Mouse (Mus musculus): ENCODE data around the gene Gm42688. TPM values are rescaled to one million over a fixed set of nuclear protein-coding genes. Genes with fewer than 3 reads are reported as not detected.

Gm42688 gene
- polyA plus RNA-seq, 1 experiment from 2014 or later, result 2.3 TPM

DNA sequence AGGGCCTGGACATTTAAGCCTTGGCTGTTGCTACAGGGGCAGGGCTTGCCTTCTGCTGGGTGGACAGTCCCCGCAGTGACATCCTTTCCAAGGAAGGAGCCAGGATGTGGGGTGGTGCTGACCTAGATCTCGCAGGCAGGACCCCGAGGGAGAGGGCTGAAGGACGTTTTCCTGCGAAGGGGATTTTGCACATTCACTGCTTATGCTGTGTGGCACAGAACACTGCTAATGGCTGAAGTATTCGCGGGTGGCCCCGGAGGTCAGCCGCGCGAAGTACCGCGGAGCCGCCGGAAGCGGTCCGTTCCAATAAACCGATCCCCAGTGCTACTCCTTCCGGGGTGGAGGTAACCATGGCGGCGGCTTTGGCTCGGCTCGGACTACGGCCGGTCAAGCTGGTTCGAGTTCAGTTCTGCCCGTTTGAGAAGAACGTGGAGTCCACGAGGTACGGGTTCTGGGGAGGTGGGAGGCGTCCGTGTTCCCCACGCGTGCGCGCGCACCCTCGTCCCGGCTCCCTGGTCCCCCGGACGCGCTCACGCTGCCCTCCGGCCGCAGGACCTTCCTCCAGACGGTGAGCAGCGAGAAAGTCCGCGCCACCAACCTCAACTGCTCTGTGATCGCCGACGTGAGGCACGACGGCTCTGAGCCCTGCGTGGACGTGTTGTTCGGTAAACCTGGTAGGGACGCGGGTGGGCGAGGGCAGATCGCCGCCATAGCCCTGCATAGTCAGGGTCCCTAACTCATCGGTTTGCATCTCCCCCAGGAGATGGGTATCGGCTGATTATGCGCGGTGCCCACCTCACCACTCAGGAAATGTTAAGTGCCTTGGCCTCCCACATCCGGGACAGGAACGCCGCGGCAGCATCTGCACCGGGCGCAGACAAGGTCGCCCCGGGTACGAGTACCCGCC is 7.6 kb downstream of the Gm42688 start, which contains the start of gene Mrpl53:
TSS of gene Mrpl53 (plus strand) at position 279 of the 907 bp plus-strand sequence.
- WGBS, result under 1% methylated on average over 69 of the region's 76 CpGs
- Histone ChIP-seq H3K4me1 (peaks cover 27% of the 10 kb centered on the region), H3K4me2 (peak within 1 kb of the TSS; percentile 93), H3K27me3 (no peaks in the 10 kb centered on the region), H3K9me3 (replicated peaks) (no peaks in the 10 kb centered on the region), H3K27ac (peak within 1 kb of the TSS; percentile 71), H3K9ac (peak within 1 kb of the TSS; percentile 96), H3K36me3 (ENCODE audit: poor library complexity, severe bottlenecking) (peaks cover 15% of the 10 kb centered on the region; the same call in 1 of the 2 replicates), H3K4me3 (peak within 1 kb of the TSS; percentile 94)
- ATAC-seq, result peak; percentile 85

GRCm38 (mm10) chr6:83111510-83112136 is 10.2 kb downstream of the Gm42688 start:
- Histone ChIP-seq H3K27me3 (no peaks in the 10 kb centered on the region), H3K36me3 (ENCODE audit: poor library complexity, severe bottlenecking) (peaks cover 8% of the 10 kb centered on the region; the same call in 1 of the 2 replicates), H3K4me3 (no peak overlapping the region), H3K9ac (no peak overlapping the region), H3K9me3 (replicated peaks) (no peaks in the 10 kb centered on the region), H3K4me2 (no peak overlapping the region), H3K27ac (no peak overlapping the region), H3K4me1 (peaks cover 45% of the 10 kb centered on the region)
- 88% methylated on average over 4 of the region's 4 CpGs for WGBS
- no peak for ATAC-seq

DNA sequence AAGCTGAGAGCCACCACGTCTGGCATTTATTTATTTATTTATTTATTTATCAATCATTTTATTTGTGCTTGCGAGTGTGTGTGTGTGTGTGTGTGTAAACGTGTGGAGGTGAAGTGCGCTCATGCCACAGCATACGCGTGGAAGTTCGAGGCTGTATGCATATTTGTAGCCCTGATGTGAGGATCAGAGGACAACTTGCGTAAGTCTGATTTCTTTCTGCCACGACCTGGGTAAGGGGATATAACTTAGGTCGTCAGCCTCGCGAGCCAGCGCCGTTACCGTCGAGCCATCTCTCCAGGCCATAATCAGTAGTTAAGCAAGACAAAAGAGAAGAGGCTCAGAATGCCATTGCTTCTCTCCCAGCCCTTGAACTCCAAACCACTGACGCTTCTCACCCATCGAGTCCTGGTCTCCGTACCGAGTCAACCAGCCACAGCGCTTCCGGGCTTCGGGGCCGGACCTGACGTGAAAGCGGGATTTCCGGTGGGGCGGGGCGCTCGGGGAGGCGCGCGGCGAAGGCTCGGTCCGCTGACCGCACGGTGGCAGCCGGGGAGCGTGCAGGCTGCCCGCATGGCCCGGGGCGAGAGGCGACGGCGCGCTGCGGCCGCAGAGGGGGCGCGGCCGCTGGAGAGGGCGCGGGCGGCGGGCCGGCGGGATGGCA is 13.7 kb downstream of the Gm42688 start, which contains the start of gene Mogs:
TSS of gene Mogs (plus strand) at position 486 of the 661 bp plus-strand sequence.
- H3K9me3 ChIP-seq (replicated peaks), result no peaks in the 10 kb centered on the region
- 1% methylated on average over 43 of the region's 58 CpGs for WGBS
- no peaks in the 10 kb centered on the region for H3K27me3 ChIP-seq
- peaks cover 36% of the 10 kb centered on the region for H3K36me3 ChIP-seq (ENCODE audit: poor library complexity, severe bottlenecking)
- ATAC-seq, result peak; percentile 90
- H3K4me1 ChIP-seq, result peaks cover 54% of the 10 kb centered on the region
- peak within 1 kb of the TSS; percentile 74 for H3K27ac ChIP-seq
- H3K9ac ChIP-seq, result peak within 1 kb of the TSS; percentile 95
- peak within 1 kb of the TSS; percentile 89 for H3K4me3 ChIP-seq
- H3K4me2 ChIP-seq, result peak within 1 kb of the TSS; percentile 99

- Histone ChIP-seq H3K36me3 (ENCODE audit: poor library complexity, severe bottlenecking) (peaks cover 34% of the 10 kb centered on the region), H3K27ac (peak overlapping the region; percentile 74), H3K4me3 (peak overlapping the region; percentile 89), H3K4me2 (peak overlapping the region; percentile 99), H3K4me1 (peaks cover 56% of the 10 kb centered on the region), H3K9ac (peak overlapping the region; percentile 95), H3K9me3 (replicated peaks) (no peaks in the 10 kb centered on the region), H3K27me3 (no peaks in the 10 kb centered on the region)
- ATAC-seq, result peak; percentile 67
- 1% methylated on average over 36 of the region's 48 CpGs for WGBS
These were observed 14.4 kb downstream of the Gm42688 start for GRCm38 (mm10) chr6:83115682-83116372.

DNA sequence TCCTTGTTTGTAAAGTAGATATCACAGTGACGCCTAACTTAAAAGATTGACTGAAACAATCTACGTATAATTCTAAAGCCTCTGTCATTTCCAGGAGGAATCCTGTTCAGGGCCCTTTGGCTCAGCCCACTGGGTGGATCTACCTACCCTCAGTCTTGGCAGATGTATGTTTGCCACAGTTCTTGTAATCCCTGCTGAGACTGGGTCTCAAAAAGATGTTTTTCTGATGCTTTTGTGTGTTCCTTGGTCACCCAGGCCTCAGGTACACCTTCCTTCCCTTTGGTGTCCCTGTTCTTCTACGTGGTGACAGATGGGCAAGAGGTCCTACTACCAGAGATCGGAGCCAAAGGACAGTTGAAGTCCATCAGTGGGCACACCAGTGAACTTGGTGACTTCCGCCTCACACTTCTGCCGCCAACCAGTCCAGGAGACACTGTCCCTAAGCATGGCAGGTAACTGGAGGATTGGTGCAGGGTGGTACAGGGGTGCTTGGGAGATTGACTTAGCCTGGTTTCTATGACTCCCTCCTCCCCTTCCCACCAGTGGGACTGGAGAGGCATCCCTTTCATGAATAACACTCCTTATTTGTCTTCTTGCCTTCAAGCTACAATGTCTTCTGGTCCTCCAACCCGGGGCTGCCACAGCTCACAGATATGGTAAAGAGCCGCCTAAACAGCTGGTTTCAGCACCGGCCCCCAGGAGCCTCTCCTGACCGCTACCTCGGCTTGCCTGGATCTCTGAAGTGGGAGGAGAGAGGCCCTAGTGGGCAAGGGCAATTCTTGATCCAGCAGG is 15.2 kb downstream of the Gm42688 start:
- peak overlapping the region; percentile 99 for H3K4me2 ChIP-seq

GRCm38 (mm10) chr6:83117165-83117438 is 15.7 kb downstream of the Gm42688 start:
- Histone ChIP-seq H3K4me3 (peak overlapping the region; percentile 89; the same call in 1 of the 2 replicates), H3K9ac (peak overlapping the region; percentile 95), H3K27me3 (no peaks in the 10 kb centered on the region), H3K36me3 (ENCODE audit: poor library complexity, severe bottlenecking) (peaks cover 32% of the 10 kb centered on the region), H3K4me1 (peaks cover 60% of the 10 kb centered on the region), H3K27ac (no peak overlapping the region), H3K4me2 (peak overlapping the region; percentile 99), H3K9me3 (replicated peaks) (no peaks in the 10 kb centered on the region)
- no peak for ATAC-seq
- 90% methylated on average over 4 of the region's 4 CpGs for WGBS

More for the DNA sequence above, 15.2 kb downstream of the Gm42688 start:
- Histone ChIP-seq H3K4me3 (peak overlapping the region; percentile 89), H3K27me3 (no peaks in the 10 kb centered on the region), H3K9me3 (replicated peaks) (no peaks in the 10 kb centered on the region), H3K4me1 (peaks cover 56% of the 10 kb centered on the region), H3K36me3 (ENCODE audit: poor library complexity, severe bottlenecking) (peaks cover 32% of the 10 kb centered on the region), H3K27ac (no peak overlapping the region), H3K9ac (peak overlapping the region; percentile 95)
- no peak for ATAC-seq
- WGBS, result 77% methylated on average over 11 of the region's 11 CpGs

GRCm38 (mm10) chr6:83117616-83118015 is 16.2 kb downstream of the Gm42688 start:
- H3K9ac ChIP-seq, result no peak overlapping the region
- no peaks in the 10 kb centered on the region for H3K27me3 ChIP-seq
- peak overlapping the region; percentile 35; the same call in 1 of the 2 replicates for H3K27ac ChIP-seq
- no peak overlapping the region for H3K4me2 ChIP-seq
- 88% methylated on average over 13 of the region's 13 CpGs for WGBS
- H3K9me3 ChIP-seq (replicated peaks), result no peaks in the 10 kb centered on the region
- no peak for ATAC-seq
- no peak overlapping the region for H3K4me3 ChIP-seq
- H3K4me1 ChIP-seq, result peaks cover 65% of the 10 kb centered on the region
- peaks cover 32% of the 10 kb centered on the region for H3K36me3 ChIP-seq (ENCODE audit: poor library complexity, severe bottlenecking)

DNA sequence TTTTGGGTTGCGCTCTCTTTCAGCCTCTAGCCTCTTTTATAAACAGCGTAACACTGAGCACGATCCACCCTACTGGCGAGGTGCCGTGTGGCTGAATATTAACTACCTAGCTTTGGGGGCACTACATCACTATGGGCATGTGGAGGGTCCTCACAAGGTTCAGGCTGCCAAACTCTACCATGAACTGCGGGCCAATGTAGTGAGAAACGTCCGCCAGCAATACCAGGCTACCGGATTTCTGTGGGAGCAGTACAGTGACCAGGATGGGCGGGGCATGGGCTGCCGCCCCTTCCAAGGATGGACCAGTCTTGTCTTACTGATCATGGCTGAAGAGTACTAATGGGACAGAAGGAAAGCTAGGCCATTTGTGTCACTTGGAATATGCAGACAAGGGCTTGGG is 17.0 kb downstream of the Gm42688 start:
- H3K36me3 ChIP-seq (ENCODE audit: poor library complexity, severe bottlenecking), result peaks cover 32% of the 10 kb centered on the region
- H3K4me2 ChIP-seq, result no peak overlapping the region
- no peak overlapping the region for H3K4me3 ChIP-seq
- H3K9ac ChIP-seq, result no peak overlapping the region
- H3K27ac ChIP-seq, result peak overlapping the region; percentile 35; the same call in 1 of the 2 replicates
- ATAC-seq, result no peak
- no peaks in the 10 kb centered on the region for H3K9me3 ChIP-seq (replicated peaks)
- no peaks in the 10 kb centered on the region for H3K27me3 ChIP-seq
- peaks cover 72% of the 10 kb centered on the region for H3K4me1 ChIP-seq
- WGBS, result 85% methylated on average over 11 of the region's 11 CpGs

DNA sequence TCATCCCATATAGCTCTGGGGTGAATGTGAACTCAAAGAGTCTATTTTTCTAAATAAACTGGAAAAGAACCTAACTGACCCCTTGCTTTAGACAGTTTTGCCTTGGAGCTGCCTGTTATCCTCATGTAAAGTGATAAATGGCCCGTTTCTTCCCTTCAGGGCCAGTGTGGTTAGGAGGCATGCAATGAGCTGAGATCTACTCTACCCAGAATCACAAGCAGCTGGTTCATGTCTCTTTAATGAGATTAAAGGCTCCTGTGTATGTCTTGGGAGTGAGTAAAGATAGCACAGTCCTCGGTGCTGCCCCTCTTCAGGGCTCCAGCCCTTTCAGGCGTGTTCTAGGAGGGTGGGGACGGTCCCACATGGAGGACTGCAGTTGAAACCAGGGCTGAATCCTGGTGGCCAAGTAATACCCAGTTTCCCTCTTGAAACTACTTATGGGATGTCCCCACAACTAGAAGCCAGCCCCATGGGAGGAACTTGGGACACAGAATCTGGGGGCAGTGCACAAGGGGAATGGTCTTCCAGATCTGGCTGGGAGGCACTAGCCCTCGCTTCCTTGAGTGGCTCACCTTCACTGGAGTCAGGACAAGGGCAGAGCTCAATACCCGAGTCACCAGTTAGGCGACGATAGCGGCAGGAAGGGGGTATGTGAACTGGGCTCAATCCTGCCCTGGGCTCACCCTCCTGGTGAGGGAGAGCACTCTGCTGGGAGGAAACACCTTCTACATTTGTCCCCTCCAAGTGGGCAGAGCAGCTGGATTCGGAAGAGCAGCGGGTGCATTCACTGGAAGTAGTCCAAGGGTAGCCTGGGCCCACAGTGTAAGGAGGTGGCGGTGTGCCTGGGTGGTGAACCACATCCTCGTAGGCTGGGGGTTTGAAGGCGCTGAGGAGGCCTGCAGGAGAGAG is 17.7 kb downstream of the Gm42688 start:
- WGBS, result 84% methylated on average over 14 of the region's 14 CpGs
- Histone ChIP-seq H3K9me3 (replicated peaks) (no peaks in the 10 kb centered on the region), H3K27ac (peak overlapping the region; percentile 25; the same call in 1 of the 2 replicates), H3K36me3 (ENCODE audit: poor library complexity, severe bottlenecking) (peaks cover 32% of the 10 kb centered on the region), H3K4me2 (peak overlapping the region; percentile 96), H3K9ac (peak overlapping the region; percentile 95; the same call in 1 of the 2 replicates), H3K4me3 (peak overlapping the region; percentile 79), H3K4me1 (peaks cover 80% of the 10 kb centered on the region), H3K27me3 (no peaks in the 10 kb centered on the region)
- ATAC-seq, result no peak

GRCm38 (mm10) chr6:83119734-83120051 is 18.3 kb downstream of the Gm42688 start:
- no peaks in the 10 kb centered on the region for H3K9me3 ChIP-seq (replicated peaks)
- no peak for ATAC-seq
- peak overlapping the region; percentile 95 for H3K9ac ChIP-seq
- H3K4me1 ChIP-seq, result peaks cover 81% of the 10 kb centered on the region
- no peak overlapping the region; the same call in 1 of the 2 replicates for H3K27ac ChIP-seq
- H3K4me2 ChIP-seq, result peak overlapping the region; percentile 96
- no peaks in the 10 kb centered on the region for H3K27me3 ChIP-seq
- WGBS, result 79% methylated on average over 7 of the region's 7 CpGs
- H3K36me3 ChIP-seq (ENCODE audit: poor library complexity, severe bottlenecking), result peaks cover 32% of the 10 kb centered on the region
- peak overlapping the region; percentile 79 for H3K4me3 ChIP-seq

Data from forebrain, embryonic 13.5 days (tissue).